Mouse (Mus musculus): ENCODE results near the gene Cd3g. TPM values are rescaled to one million over a fixed set of nuclear protein-coding genes. Genes with fewer than 3 reads are reported as not detected.

Gene Cd3g
- polyA plus RNA-seq, 1 experiment from 2014 or later, result not detected

- WGBS, result 79% methylated on average over 4 of the region's 4 CpGs
- ATAC-seq (no peak), DNase-seq (ENCODE audit: low spot score) (no peak)
- H3K4me1 ChIP-seq (ENCODE audit: control insufficient read depth, insufficient read depth, low read length), result no peaks in the 10 kb centered on the region
- no peaks in the 10 kb centered on the region for H3K36me3 ChIP-seq (ENCODE audit: control insufficient read depth, insufficient read depth, low read length)
- no peak overlapping the region for H3K27ac ChIP-seq (ENCODE audit: low read depth, low read length)
- no peak overlapping the region for H3K4me2 ChIP-seq (ENCODE audit: low read length)
- H3K27me3 ChIP-seq (replicated peaks; ENCODE audit: control insufficient read depth, insufficient read depth, low read length), result no peaks in the 10 kb centered on the region
- no peak overlapping the region for H3K9ac ChIP-seq (ENCODE audit: low read length)
- H3K9me3 ChIP-seq (replicated peaks; ENCODE audit: control insufficient read depth, low read length), result no peaks in the 10 kb centered on the region
- H3K4me3 ChIP-seq (ENCODE audit: low read depth, low read length), result no peak overlapping the region
These were observed 14.7 kb upstream of the Cd3g start for GRCm38 (mm10) chr9:44994962-44995361.

GRCm38 (mm10) chr9:44993268-44993667 lies 13.0 kb upstream of the Cd3g start:
- no peaks in the 10 kb centered on the region for H3K4me1 ChIP-seq (ENCODE audit: control insufficient read depth, insufficient read depth, low read length)
- H3K4me3 ChIP-seq (ENCODE audit: low read depth, low read length), result no peak overlapping the region
- H3K27me3 ChIP-seq (replicated peaks; ENCODE audit: control insufficient read depth, insufficient read depth, low read length), result no peaks in the 10 kb centered on the region
- H3K9ac ChIP-seq (ENCODE audit: low read length), result no peak overlapping the region
- ATAC-seq, result no peak
- no peak for DNase-seq (ENCODE audit: low spot score)
- H3K36me3 ChIP-seq (ENCODE audit: control insufficient read depth, insufficient read depth, low read length), result no peaks in the 10 kb centered on the region
- H3K4me2 ChIP-seq (ENCODE audit: low read length), result no peak overlapping the region
- WGBS, result 91% methylated on average over 2 of the region's 2 CpGs
- no peak overlapping the region for H3K27ac ChIP-seq (ENCODE audit: low read depth, low read length)
- no peaks in the 10 kb centered on the region for H3K9me3 ChIP-seq (replicated peaks; ENCODE audit: control insufficient read depth, low read length)

GRCm38 (mm10) chr9:44992271-44992670 lies 12.0 kb upstream of the Cd3g start:
- H3K36me3 ChIP-seq (ENCODE audit: control insufficient read depth, insufficient read depth, low read length), result no peaks in the 10 kb centered on the region
- no peaks in the 10 kb centered on the region for H3K4me1 ChIP-seq (ENCODE audit: control insufficient read depth, insufficient read depth, low read length)
- DNase-seq (ENCODE audit: low spot score), result no peak
- no peak overlapping the region for H3K4me2 ChIP-seq (ENCODE audit: low read length)
- no peak for ATAC-seq
- H3K27ac ChIP-seq (ENCODE audit: low read depth, low read length), result no peak overlapping the region
- no peaks in the 10 kb centered on the region for H3K27me3 ChIP-seq (replicated peaks; ENCODE audit: control insufficient read depth, insufficient read depth, low read length)
- H3K9ac ChIP-seq (ENCODE audit: low read length), result no peak overlapping the region
- H3K9me3 ChIP-seq (replicated peaks; ENCODE audit: control insufficient read depth, low read length), result no peaks in the 10 kb centered on the region
- H3K4me3 ChIP-seq (ENCODE audit: low read depth, low read length), result no peak overlapping the region

- no peak for ATAC-seq
These were observed 11.6 kb upstream of the Cd3g start for GRCm38 (mm10) chr9:44991821-44992220.

GRCm38 (mm10) chr9:44986976-44987375 lies 6.7 kb upstream of the Cd3g start:
- H3K36me3 ChIP-seq (ENCODE audit: control insufficient read depth, insufficient read depth, low read length), result no peaks in the 10 kb centered on the region
- H3K27me3 ChIP-seq (replicated peaks; ENCODE audit: control insufficient read depth, insufficient read depth, low read length), result no peaks in the 10 kb centered on the region
- DNase-seq (ENCODE audit: low spot score) (no peak), ATAC-seq (no peak)
- H3K9ac ChIP-seq (ENCODE audit: low read length), result no peak overlapping the region
- no peak overlapping the region for H3K27ac ChIP-seq (ENCODE audit: low read depth, low read length)
- 79% methylated on average over 5 of the region's 5 CpGs for WGBS
- no peaks in the 10 kb centered on the region for H3K4me1 ChIP-seq (ENCODE audit: control insufficient read depth, insufficient read depth, low read length)
- no peaks in the 10 kb centered on the region for H3K9me3 ChIP-seq (replicated peaks; ENCODE audit: control insufficient read depth, low read length)
- H3K4me3 ChIP-seq (ENCODE audit: low read depth, low read length), result no peak overlapping the region
- no peak overlapping the region for H3K4me2 ChIP-seq (ENCODE audit: low read length)

More at GRCm38 (mm10) chr9:44991821-44992220, 11.6 kb upstream of the Cd3g start:
- no peak overlapping the region for H3K4me3 ChIP-seq (ENCODE audit: low read depth, low read length)
- no peaks in the 10 kb centered on the region for H3K36me3 ChIP-seq (ENCODE audit: control insufficient read depth, insufficient read depth, low read length)
- 84% methylated on average over 2 of the region's 2 CpGs for WGBS
- H3K4me2 ChIP-seq (ENCODE audit: low read length), result no peak overlapping the region
- no peak for DNase-seq (ENCODE audit: low spot score)
- no peak overlapping the region for H3K27ac ChIP-seq (ENCODE audit: low read depth, low read length)
- no peaks in the 10 kb centered on the region for H3K9me3 ChIP-seq (replicated peaks; ENCODE audit: control insufficient read depth, low read length)
- no peaks in the 10 kb centered on the region for H3K27me3 ChIP-seq (replicated peaks; ENCODE audit: control insufficient read depth, insufficient read depth, low read length)
- no peaks in the 10 kb centered on the region for H3K4me1 ChIP-seq (ENCODE audit: control insufficient read depth, insufficient read depth, low read length)
- no peak overlapping the region for H3K9ac ChIP-seq (ENCODE audit: low read length)

GRCm38 (mm10) chr9:44986242-44986781 lies 6.1 kb upstream of the Cd3g start:
- Histone ChIP-seq H3K36me3 (ENCODE audit: control insufficient read depth, insufficient read depth, low read length) (no peaks in the 10 kb centered on the region), H3K4me2 (ENCODE audit: low read length) (no peak overlapping the region), H3K4me3 (ENCODE audit: low read depth, low read length) (no peak overlapping the region), H3K9ac (ENCODE audit: low read length) (no peak overlapping the region), H3K4me1 (ENCODE audit: control insufficient read depth, insufficient read depth, low read length) (no peaks in the 10 kb centered on the region), H3K9me3 (replicated peaks; ENCODE audit: control insufficient read depth, low read length) (no peaks in the 10 kb centered on the region), H3K27ac (ENCODE audit: low read depth, low read length) (no peak overlapping the region), H3K27me3 (replicated peaks; ENCODE audit: control insufficient read depth, insufficient read depth, low read length) (no peaks in the 10 kb centered on the region)
- 66% methylated on average over 14 of the region's 14 CpGs for WGBS
- DNase-seq (ENCODE audit: low spot score) (no peak), ATAC-seq (no peak)

GRCm38 (mm10) chr9:44985721-44986161 lies 5.5 kb upstream of the Cd3g start:
- Histone ChIP-seq H3K4me3 (ENCODE audit: low read depth, low read length) (no peak overlapping the region), H3K4me2 (ENCODE audit: low read length) (no peak overlapping the region), H3K9ac (ENCODE audit: low read length) (no peak overlapping the region), H3K27me3 (replicated peaks; ENCODE audit: control insufficient read depth, insufficient read depth, low read length) (no peaks in the 10 kb centered on the region), H3K27ac (ENCODE audit: low read depth, low read length) (no peak overlapping the region), H3K36me3 (ENCODE audit: control insufficient read depth, insufficient read depth, low read length) (no peaks in the 10 kb centered on the region), H3K9me3 (replicated peaks; ENCODE audit: control insufficient read depth, low read length) (no peaks in the 10 kb centered on the region), H3K4me1 (ENCODE audit: control insufficient read depth, insufficient read depth, low read length) (no peaks in the 10 kb centered on the region)
- ATAC-seq (no peak), DNase-seq (ENCODE audit: low spot score) (no peak)
- WGBS, result 81% methylated on average over 3 of the region's 3 CpGs

- no peak overlapping the region for H3K9ac ChIP-seq (ENCODE audit: low read length)
- no peak for DNase-seq (ENCODE audit: low spot score)
- H3K27ac ChIP-seq (ENCODE audit: low read depth, low read length), result no peak overlapping the region
- no peaks in the 10 kb centered on the region for H3K9me3 ChIP-seq (replicated peaks; ENCODE audit: control insufficient read depth, low read length)
- H3K4me1 ChIP-seq (ENCODE audit: control insufficient read depth, insufficient read depth, low read length), result no peaks in the 10 kb centered on the region
- WGBS, result 83% methylated on average over 2 of the region's 2 CpGs
- no peak overlapping the region for H3K4me2 ChIP-seq (ENCODE audit: low read length)
- H3K4me3 ChIP-seq (ENCODE audit: low read depth, low read length), result no peak overlapping the region
- no peaks in the 10 kb centered on the region for H3K27me3 ChIP-seq (replicated peaks; ENCODE audit: control insufficient read depth, insufficient read depth, low read length)
- no peak for ATAC-seq
- H3K36me3 ChIP-seq (ENCODE audit: control insufficient read depth, insufficient read depth, low read length), result no peaks in the 10 kb centered on the region
These were observed 2.8 kb upstream of the Cd3g start for GRCm38 (mm10) chr9:44983001-44983400.

- 95% methylated on average over 3 of the region's 3 CpGs for WGBS
- H3K27ac ChIP-seq (ENCODE audit: low read depth, low read length), result no peak overlapping the region
- no peak overlapping the region for H3K4me3 ChIP-seq (ENCODE audit: low read depth, low read length)
- H3K9me3 ChIP-seq (replicated peaks; ENCODE audit: control insufficient read depth, low read length), result no peaks in the 10 kb centered on the region
- DNase-seq (ENCODE audit: low spot score) (no peak), ATAC-seq (no peak)
- no peak overlapping the region for H3K9ac ChIP-seq (ENCODE audit: low read length)
- no peaks in the 10 kb centered on the region for H3K27me3 ChIP-seq (replicated peaks; ENCODE audit: control insufficient read depth, insufficient read depth, low read length)
- no peak overlapping the region for H3K4me2 ChIP-seq (ENCODE audit: low read length)
- no peaks in the 10 kb centered on the region for H3K36me3 ChIP-seq (ENCODE audit: control insufficient read depth, insufficient read depth, low read length)
- H3K4me1 ChIP-seq (ENCODE audit: control insufficient read depth, insufficient read depth, low read length), result no peaks in the 10 kb centered on the region
These were observed 2.3 kb upstream of the Cd3g start for GRCm38 (mm10) chr9:44982531-44982930.
